Comparison of ENCODE assay signal across 16 mouse cellular contexts in the genomic region with DNA sequence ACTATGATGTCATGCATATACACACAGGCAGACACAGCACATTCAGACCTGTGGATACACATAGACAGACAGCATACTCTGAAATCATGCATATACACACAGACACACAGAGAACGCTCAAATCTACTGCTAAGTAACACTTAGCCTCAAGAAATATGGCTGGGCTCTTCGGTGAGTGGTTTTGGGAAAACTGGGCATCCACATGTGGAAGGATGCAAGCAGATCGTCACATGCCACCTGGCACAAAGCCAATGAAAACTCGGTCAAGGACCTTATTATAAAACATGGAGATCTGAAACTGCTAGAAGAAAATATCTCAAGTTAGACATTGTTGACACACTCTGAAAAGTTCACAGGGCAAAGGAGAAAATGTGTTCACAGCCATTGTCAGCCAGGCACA.
"Had no signal": no experiment of that assay in that cellular context is flagged by ENCODE, and none has a peak within 500 bp of the region (broad histone marks: within the 10 kb centered on the region; RNA-seq: fewer than 3 reads in every experiment).

No protein-coding gene starts in this region.

- DNase-seq: retina, postnatal 1 day; right cerebral cortex, adult 18-20 months; right cerebral cortex, postnatal 14 days; right cerebral cortex, postnatal 25 days; right cerebral cortex, postnatal 4 days; spleen, adult 18-20 months; thymus, adult 18-20 months; thymus, adult 2 months; thymus, postnatal 14 days; thymus, postnatal 25 days; thymus, postnatal 36 days; thymus, postnatal 4 days had no signal

- H3K36me3 ChIP-seq: neural tube, embryonic 13.5 days; neural tube, embryonic 15.5 days; stomach, embryonic 15.5 days had no signal

- H3K4me1 ChIP-seq: neural tube, embryonic 13.5 days; neural tube, embryonic 15.5 days; stomach, embryonic 15.5 days had no signal

- H3K4me2 ChIP-seq: neural tube, embryonic 13.5 days; neural tube, embryonic 15.5 days; stomach, embryonic 15.5 days had no signal

- H3K27me3 ChIP-seq: neural tube, embryonic 13.5 days; neural tube, embryonic 15.5 days; stomach, embryonic 15.5 days had no signal

- H3K9ac ChIP-seq: neural tube, embryonic 13.5 days; neural tube, embryonic 15.5 days; stomach, embryonic 15.5 days had no signal

- H3K27ac ChIP-seq: neural tube, embryonic 13.5 days; neural tube, embryonic 15.5 days; stomach, embryonic 15.5 days; stomach, postnatal 0 days had no signal

- H3K4me3 ChIP-seq: neural tube, embryonic 13.5 days; neural tube, embryonic 15.5 days; stomach, embryonic 15.5 days had no signal

- H3K9me3 ChIP-seq: neural tube, embryonic 13.5 days; neural tube, embryonic 15.5 days; stomach, embryonic 15.5 days had no signal
